Comparison of ENCODE assay signal across 11 mouse cellular contexts in genomic region chr9:36687329-36687728, GRCm38 (mm10). TPM values are rescaled to one million over a fixed set of nuclear protein-coding genes. Genes with fewer than 3 reads are reported as not detected.
DNase-seq lines count a peak whose midpoint lies in the region; ATAC-seq lines count a peak whose summit lies in the region.
"Had no signal": no experiment of that assay in that cellular context is flagged by ENCODE, and none has a peak within 500 bp of the region (broad histone marks: within the 10 kb centered on the region; RNA-seq: fewer than 3 reads in every experiment).

No protein-coding gene starts in this region.

- no peak overlapping the region for H3K4me3 ChIP-seq in kidney, embryonic 16.5 days (ENCODE audit: low read length)

- ATAC-seq in kidney, embryonic 16.5 days (ENCODE audit: low FRiP score, low TSS enrichment), result no peak

- DNase-seq in adrenal gland, adult 2 months, result peak; percentile 5
- DNase-seq in adrenal gland, adult 8-10 months, result no peak
- DNase-seq in kidney, postnatal 14 days, result peak; percentile 4
- DNase-seq in urinary bladder, postnatal 14 days (ENCODE audit: low spot score), result peak; percentile 29
- DNase-seq in urinary bladder, postnatal 10 days (ENCODE audit: low spot score), result no peak
- no peak for DNase-seq in yolk sac, embryonic 10.5 days (ENCODE audit: low spot score)
- DNase-seq in neural tube, embryonic 10.5 days (ENCODE audit: extremely low spot score, low spot score), result no peak

- H3K9me3 ChIP-seq in kidney, embryonic 16.5 days (ENCODE audit: low read length), result no peaks in the 10 kb centered on the region

- no peak overlapping the region for H3K4me2 ChIP-seq in kidney, embryonic 16.5 days (replicated peaks; ENCODE audit: low read depth, low read length)

- H3K4me1 ChIP-seq in kidney, embryonic 16.5 days (ENCODE audit: insufficient read depth, low read length), result no peaks in the 10 kb centered on the region

- no peak overlapping the region for H3K9ac ChIP-seq in kidney, embryonic 16.5 days (replicated peaks; ENCODE audit: low read length)
- H3K9ac ChIP-seq: liver, embryonic 14.5 days had no signal

- no peak overlapping the region for H3K27ac ChIP-seq in kidney, embryonic 16.5 days (ENCODE audit: low read length)
- H3K27ac ChIP-seq: liver, embryonic 14.5 days had no signal

- H3K27me3 ChIP-seq in kidney, embryonic 16.5 days (ENCODE audit: insufficient read depth, low read length), result no peaks in the 10 kb centered on the region

- H3K36me3 ChIP-seq in kidney, embryonic 16.5 days (ENCODE audit: insufficient read depth, low read length), result no peaks in the 10 kb centered on the region

RNA-seq across cellular contexts. Expression of gene Acrv1, which starts 5.7 kb away (rescaled TPM):
- total RNA-seq in adrenal gland, adult 2 months (2021), result not detected
- not detected in 2 replicates for polyA plus RNA-seq in adrenal gland, adult 2 months (2012; rRNA removed)
- total RNA-seq in adrenal gland, adult 8-10 months (2022), result not detected
- not detected in 2 replicates for polyA plus RNA-seq in kidney, embryonic 16.5 days (2015; fragmentation: Nextera tagmentation; extraction: Ambion mirVana)
- total RNA-seq: granulocyte monocyte progenitor cell, adult 5-6 weeks had no signal
- polyA plus RNA-seq: liver, embryonic 14.5 days; spleen, adult 2 months had no signal

RNA-seq across cellular contexts. Expression of gene Chek1, which starts 39.5 kb away (rescaled TPM):
- total RNA-seq in adrenal gland, adult 2 months (2021), result 1 to 10 TPM; 2.1 to 3.8 TPM
- polyA plus RNA-seq in adrenal gland, adult 2 months (2012; rRNA removed), result 0.27 and 0.38 TPM in 2 replicates
- 1 to 10 TPM; 2.1 to 3.6 (median 2.9) TPM for total RNA-seq in adrenal gland, adult 8-10 months (2022)
- 30.1 and 37.8 TPM in 2 replicates for polyA plus RNA-seq in kidney, embryonic 16.5 days (2015; fragmentation: Nextera tagmentation; extraction: Ambion mirVana)

RNA-seq across cellular contexts. Expression of gene A630095E13Rik, which starts 44.2 kb away (rescaled TPM):
- not detected for total RNA-seq in adrenal gland, adult 2 months (2021)
- not detected in 2 replicates for polyA plus RNA-seq in adrenal gland, adult 2 months (2012; rRNA removed)
- total RNA-seq in adrenal gland, adult 8-10 months (2022), result not detected
- not detected in 2 replicates for polyA plus RNA-seq in kidney, embryonic 16.5 days (2015; fragmentation: Nextera tagmentation; extraction: Ambion mirVana)
- total RNA-seq: granulocyte monocyte progenitor cell, adult 5-6 weeks had no signal
- polyA plus RNA-seq: liver, embryonic 14.5 days; spleen, adult 2 months had no signal

Comparison
In these comparisons a context has a peak if more than half of its experiments do, and no peak if none do; other contexts are left out.
1. DNase-seq: peak in adrenal gland, adult 2 months (single experiment), kidney, postnatal 14 days (single experiment) and urinary bladder, postnatal 14 days (single experiment); none in adrenal gland, adult 8-10 months (single experiment), urinary bladder, postnatal 10 days (single experiment), yolk sac, embryonic 10.5 days (single experiment) and neural tube, embryonic 10.5 days (single experiment).